14 mouse cellular contexts compared by ENCODE assay signal in the genomic region with DNA sequence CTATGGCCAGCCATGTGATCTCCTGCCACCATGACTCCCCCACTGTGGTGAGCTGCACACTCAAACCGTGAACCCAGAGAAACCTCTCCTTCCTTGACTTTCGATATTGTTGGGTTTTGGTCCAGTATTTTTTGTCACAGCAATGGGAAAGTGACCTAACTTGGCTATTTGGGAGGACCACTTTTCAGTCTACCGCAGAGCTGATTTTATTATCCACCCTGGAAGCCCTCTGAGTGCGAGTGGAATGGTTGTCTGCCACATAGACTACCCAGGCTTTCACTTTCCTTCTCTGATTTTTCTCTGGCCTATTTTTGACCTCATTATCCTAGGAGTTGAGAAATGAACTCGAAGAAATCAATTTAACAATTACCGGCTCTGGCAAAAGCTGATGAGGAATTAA.
"Had no signal": no experiment of that assay in that cellular context is flagged by ENCODE, and none has a peak within 500 bp of the region (broad histone marks: within the 10 kb centered on the region; RNA-seq: fewer than 3 reads in every experiment).

No protein-coding gene starts in this region.

- H3K27me3 ChIP-seq: neural tube, embryonic 15.5 days; stomach, embryonic 15.5 days had no signal

- H3K36me3 ChIP-seq: neural tube, embryonic 15.5 days; stomach, embryonic 15.5 days had no signal

- H3K9ac ChIP-seq: neural tube, embryonic 15.5 days; stomach, embryonic 15.5 days had no signal

- H3K9me3 ChIP-seq: neural tube, embryonic 15.5 days; stomach, embryonic 15.5 days had no signal

- H3K27ac ChIP-seq: neural tube, embryonic 15.5 days; stomach, embryonic 15.5 days; stomach, postnatal 0 days had no signal

- H3K4me2 ChIP-seq: neural tube, embryonic 15.5 days; stomach, embryonic 15.5 days had no signal

- H3K4me1 ChIP-seq: stomach, embryonic 15.5 days had no signal

- DNase-seq: right cerebral cortex, adult 18-20 months; right cerebral cortex, postnatal 14 days; right cerebral cortex, postnatal 25 days; right cerebral cortex, postnatal 4 days; spleen, adult 18-20 months; thymus, adult 18-20 months; thymus, adult 2 months; thymus, postnatal 14 days; thymus, postnatal 25 days; thymus, postnatal 36 days; thymus, postnatal 4 days had no signal

- H3K4me3 ChIP-seq: neural tube, embryonic 15.5 days; stomach, embryonic 15.5 days had no signal
